Mouse (Mus musculus) ES-Bruce4 (cell line): Measurements from ENCODE around the gene Zbtb7a. TPM values are rescaled to one million over a fixed set of nuclear protein-coding genes. Genes with fewer than 3 reads are reported as not detected.
A peak's percentile ranks its signal among the peaks of the same experiment; 100 is the strongest.

Experiments used
- H3K27ac ChIP-seq: 2 replicates; pipeline ENCODE4 v1.5.1; 2012; ENCODE audit warnings: low read length, inconsistent platforms; ENCODE audit not compliant: insufficient read depth
- H3K27me3 ChIP-seq: 2 replicates; pipeline ENCODE4 v1.6.1; 2012; ENCODE audit warnings: mild to moderate bottlenecking, low read length, inconsistent platforms; ENCODE audit not compliant: control insufficient read depth, poor library complexity, insufficient read depth, severe bottlenecking
- H3K36me3 ChIP-seq: 2 replicates; pipeline ENCODE4 v1.6.1; 2012; ENCODE audit warnings: inconsistent platforms, mild to moderate bottlenecking, low read length, moderate library complexity; ENCODE audit not compliant: control insufficient read depth, poor library complexity, insufficient read depth, severe bottlenecking
- H3K4me1 ChIP-seq: one replicate; pipeline ENCODE4 v1.8.1; 2011; ENCODE audit warnings: low read length; ENCODE audit not compliant: control insufficient read depth, insufficient read depth
- H3K4me3 ChIP-seq: 2 replicates; pipeline ENCODE4 v1.5.1; 2011; ENCODE audit warnings: low read depth, mild to moderate bottlenecking, low read length
- H3K9ac ChIP-seq: 2 replicates; pipeline ENCODE4 v1.6.1; 2012; ENCODE audit warnings: low read depth, mild to moderate bottlenecking, inconsistent platforms; ENCODE audit not compliant: poor library complexity, severe bottlenecking
- H3K9me3 ChIP-seq: replicated peaks from 2 replicates; pipeline ENCODE4 v1.6.1; 2012; ENCODE audit warnings: mild to moderate bottlenecking, low read length, inconsistent platforms; ENCODE audit not compliant: control insufficient read depth, poor library complexity, insufficient read depth, severe bottlenecking
- CTCF ChIP-seq: IDR thresholded peaks from one replicate; pipeline ENCODE4 v1.8.1; 2011; ENCODE audit warnings: low read depth, low read length
- EP300 ChIP-seq: IDR thresholded peaks from 2 replicates; pipeline ENCODE4 v1.6.1; 2011; ENCODE audit warnings: low read depth, low read length; ENCODE audit not compliant: insufficient read depth
- POLR2A ChIP-seq: IDR thresholded peaks from one replicate; pipeline ENCODE4 v1.8.1; 2011; ENCODE audit warnings: low read length; ENCODE audit not compliant: insufficient read depth
- polyA plus RNA-seq: library from polyadenylated mRNA; stranded (reverse); fragments of >200 nt; gene quantifications from 2 replicates; pipeline ENCODE4 v1.2.4, GENCODE M21; 2011; ENCODE audit warnings: low read depth; ENCODE audit not compliant: missing spikeins, insufficient read depth, insufficient read length

Zbtb7a gene
- polyA plus RNA-seq, 1 experiment = 12.6 TPM

GRCm38 (mm10) chr10:81184765-81185164, 49.7 kb downstream of the Zbtb7a start:
- H3K9ac ChIP-seq = no peak overlapping the region
- H3K9me3 ChIP-seq = no peaks in the 10 kb centered on the region
- H3K4me3 ChIP-seq = no peak overlapping the region
- H3K4me1 ChIP-seq = peaks cover 2% of the 10 kb centered on the region
- no peaks in the 10 kb centered on the region for H3K27me3 ChIP-seq
- TF ChIP-seq EP300 (no peak), POLR2A (no peak), CTCF (no peak)
- no peak overlapping the region for H3K27ac ChIP-seq
- peaks cover 24% of the 10 kb centered on the region for H3K36me3 ChIP-seq

GRCm38 (mm10) chr10:81187161-81187560, 52.1 kb downstream of the Zbtb7a start:
- TF ChIP-seq EP300 = no peak
- TF ChIP-seq CTCF = no peak
- TF ChIP-seq POLR2A = no peak
- Histone ChIP-seq H3K4me1 (peaks cover 2% of the 10 kb centered on the region), H3K27me3 (no peaks in the 10 kb centered on the region), H3K9ac (no peak overlapping the region), H3K27ac (no peak overlapping the region), H3K9me3 (no peaks in the 10 kb centered on the region), H3K36me3 (peaks cover under 1% of the 10 kb centered on the region), H3K4me3 (no peak overlapping the region)

- Histone ChIP-seq H3K27ac (no peak overlapping the region), H3K4me1 (no peaks in the 10 kb centered on the region), H3K27me3 (no peaks in the 10 kb centered on the region), H3K36me3 (no peaks in the 10 kb centered on the region), H3K9me3 (no peaks in the 10 kb centered on the region), H3K4me3 (peak overlapping the region; percentile 15), H3K9ac (no peak overlapping the region)
- TF ChIP-seq EP300 (no peak), CTCF (no peak), POLR2A (no peak)
These were observed 54.8 kb downstream of the Zbtb7a start for GRCm38 (mm10) chr10:81189821-81190220.

GRCm38 (mm10) chr10:81190236-81190911, 55.4 kb downstream of the Zbtb7a start:
- Histone ChIP-seq H3K27me3 (no peaks in the 10 kb centered on the region), H3K27ac (no peak overlapping the region), H3K9ac (no peak overlapping the region), H3K4me3 (peak overlapping the region; percentile 15; the same call in 1 of the 2 replicates), H3K4me1 (no peaks in the 10 kb centered on the region), H3K36me3 (no peaks in the 10 kb centered on the region), H3K9me3 (no peaks in the 10 kb centered on the region)
- TF ChIP-seq EP300 = no peak
- TF ChIP-seq POLR2A = no peak
- TF ChIP-seq CTCF = peak; percentile 91

GRCm38 (mm10) chr10:81190912-81191321, 55.9 kb downstream of the Zbtb7a start:
- no peaks in the 10 kb centered on the region for H3K9me3 ChIP-seq
- TF ChIP-seq POLR2A (no peak), CTCF (peak; percentile 57)
- no peaks in the 10 kb centered on the region for H3K27me3 ChIP-seq
- H3K27ac ChIP-seq = no peak overlapping the region
- H3K9ac ChIP-seq = no peak overlapping the region
- H3K36me3 ChIP-seq = no peaks in the 10 kb centered on the region
- H3K4me3 ChIP-seq = no peak overlapping the region
- H3K4me1 ChIP-seq = no peaks in the 10 kb centered on the region

GRCm38 (mm10) chr10:81191342-81191982, 56.4 kb downstream of the Zbtb7a start:
- TF ChIP-seq POLR2A (no peak), CTCF (no peak), EP300 (no peak)
- H3K27ac ChIP-seq = peak overlapping the region; percentile 20; the same call in 1 of the 2 replicates
- peak overlapping the region; percentile 14 for H3K4me3 ChIP-seq
- no peaks in the 10 kb centered on the region for H3K4me1 ChIP-seq
- H3K27me3 ChIP-seq = no peaks in the 10 kb centered on the region
- H3K36me3 ChIP-seq = no peaks in the 10 kb centered on the region
- peak overlapping the region; percentile 57 for H3K9ac ChIP-seq
- H3K9me3 ChIP-seq = no peaks in the 10 kb centered on the region
